Mouse (Mus musculus): ENCODE results near the gene Fhl2. TPM values are rescaled to one million over a fixed set of nuclear protein-coding genes. Genes with fewer than 3 reads are reported as not detected.

Fhl2 gene
- polyA plus RNA-seq (2012; rRNA removed) = 44.8 and 62.1 TPM in 2 replicates

- 76% methylated on average over 5 of the region's 5 CpGs for WGBS
- no peak for DNase-seq (ENCODE audit: low read depth, low spot score)
Measured at GRCm38 (mm10) chr1:43196661-43197241, at the start of gene Fhl2. Gene Fhl2, minus strand, starts transcription at chr1:43196984.

DNA sequence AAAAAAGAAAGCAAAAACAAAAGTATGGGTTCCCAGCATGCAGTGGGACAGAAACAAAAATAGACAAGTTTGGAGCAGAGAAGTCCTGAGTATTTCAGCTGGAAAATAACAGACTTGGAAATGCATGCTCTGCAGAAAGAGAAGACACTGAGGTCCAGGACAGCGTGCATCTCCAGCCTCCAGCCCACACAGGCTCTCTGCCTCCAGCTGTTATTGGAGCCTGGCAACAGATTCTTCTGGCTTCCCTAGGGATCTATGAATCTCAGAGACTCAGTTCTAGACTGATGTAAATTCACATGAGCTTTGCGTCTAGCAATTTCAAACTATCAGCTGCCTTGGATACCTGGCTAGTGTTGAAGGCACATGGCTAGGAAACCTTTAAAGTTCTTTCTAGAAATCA lies 48.2 kb upstream of the Fhl2 start:
- no peak for DNase-seq (ENCODE audit: low read depth, low spot score)
- WGBS = 74% methylated on average over 2 of the region's 2 CpGs

- 70% methylated on average over 2 of the region's 2 CpGs for WGBS
- DNase-seq (ENCODE audit: low read depth, low spot score) = no peak
Measured at GRCm38 (mm10) chr1:43241208-43241607, 44.4 kb upstream of the Fhl2 start.

- WGBS = 36% methylated on average over 2 of the region's 2 CpGs
- DNase-seq (ENCODE audit: low read depth, low spot score) = peak; percentile 38
Measured at GRCm38 (mm10) chr1:43239796-43240313, 43.1 kb upstream of the Fhl2 start.

DNA sequence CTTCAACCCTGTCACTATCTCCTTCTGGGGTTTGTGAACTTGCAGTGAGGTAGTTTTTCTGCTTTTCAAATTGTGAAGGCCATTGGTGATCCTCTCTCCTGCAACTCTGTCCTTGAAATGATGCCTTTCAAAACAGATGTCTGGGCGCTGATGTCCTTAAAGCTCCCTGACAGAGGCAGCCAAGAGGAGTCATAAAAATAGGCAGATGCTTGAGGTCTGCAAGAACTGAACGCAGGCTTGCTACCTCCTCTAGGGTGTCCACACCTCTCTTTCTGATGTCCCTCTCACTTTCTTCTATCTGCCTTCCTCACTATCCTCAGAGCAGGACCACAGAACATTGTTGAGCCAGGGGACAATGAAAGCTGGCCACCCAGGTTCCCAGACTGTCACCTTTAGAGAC lies 41.7 kb upstream of the Fhl2 start:
- 63% methylated on average over 2 of the region's 2 CpGs for WGBS
- DNase-seq (ENCODE audit: low read depth, low spot score) = no peak

DNA sequence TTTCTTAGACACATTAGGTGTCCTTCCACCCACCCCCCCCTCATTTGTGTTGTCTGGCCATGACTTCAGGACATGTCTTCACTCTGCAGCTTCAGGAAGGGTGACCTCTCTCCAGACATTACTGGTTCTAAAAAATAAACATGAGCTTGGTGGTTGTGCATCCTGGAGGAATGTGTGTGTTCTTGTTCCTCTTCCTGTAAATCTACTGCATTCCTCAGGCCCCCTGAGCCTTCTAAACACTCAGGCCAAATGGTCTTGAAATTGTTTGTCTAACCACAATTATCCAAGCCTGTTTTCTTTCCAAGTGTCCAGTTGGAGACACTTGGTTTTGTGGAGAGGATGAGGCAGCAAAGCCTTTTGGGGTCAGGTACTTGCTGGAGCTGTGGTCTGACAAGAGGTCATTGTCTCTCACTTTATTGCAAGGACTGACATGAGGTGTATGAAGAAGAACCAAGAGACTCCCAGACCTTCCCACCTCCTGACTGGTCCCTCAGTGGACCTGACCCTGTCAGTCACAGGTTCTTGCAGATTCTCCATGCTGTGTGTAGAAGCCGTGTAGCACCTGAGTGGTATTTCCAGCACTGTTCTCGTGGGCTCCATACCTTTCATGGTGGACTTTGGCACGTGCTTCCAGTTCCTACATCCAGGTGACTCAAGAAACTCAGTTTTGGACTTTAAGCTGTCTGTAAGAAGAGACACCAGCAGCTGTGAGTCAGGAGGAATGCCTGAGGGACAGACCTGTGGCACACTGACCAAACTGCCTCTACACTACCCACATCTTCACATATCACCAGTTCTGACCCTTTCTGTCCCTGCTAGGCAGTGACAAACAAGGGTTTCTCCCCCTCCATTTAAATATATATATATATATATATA lies 40.8 kb upstream of the Fhl2 start:
- 62% methylated on average over 3 of the region's 3 CpGs for WGBS
- no peak for DNase-seq (ENCODE audit: low read depth, low spot score)

GRCm38 (mm10) chr1:43225531-43226151 lies 28.9 kb upstream of the Fhl2 start:
- no peak for DNase-seq (ENCODE audit: low read depth, low spot score)
- WGBS = 68% methylated on average over 8 of the region's 8 CpGs

DNA sequence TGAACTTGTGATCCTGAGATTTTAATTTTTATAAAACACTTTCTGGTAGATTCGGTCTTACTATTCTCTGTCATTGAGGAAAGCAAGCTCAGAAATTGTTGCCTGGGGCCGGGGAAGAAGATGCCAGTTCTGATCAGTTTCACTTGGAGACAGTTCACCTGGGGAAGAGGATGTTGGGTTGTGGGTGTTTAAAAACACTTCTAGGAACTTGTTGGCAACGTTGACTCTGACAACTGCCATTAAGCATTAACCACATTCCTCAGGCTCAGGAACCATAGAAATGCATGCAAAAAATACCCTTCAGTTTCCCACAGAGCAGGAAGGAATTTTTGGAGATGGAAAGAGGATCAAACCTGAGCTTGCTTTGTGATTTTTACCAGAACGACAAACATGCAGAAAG lies 28.2 kb upstream of the Fhl2 start:
- 68% methylated on average over 4 of the region's 4 CpGs for WGBS

DNA sequence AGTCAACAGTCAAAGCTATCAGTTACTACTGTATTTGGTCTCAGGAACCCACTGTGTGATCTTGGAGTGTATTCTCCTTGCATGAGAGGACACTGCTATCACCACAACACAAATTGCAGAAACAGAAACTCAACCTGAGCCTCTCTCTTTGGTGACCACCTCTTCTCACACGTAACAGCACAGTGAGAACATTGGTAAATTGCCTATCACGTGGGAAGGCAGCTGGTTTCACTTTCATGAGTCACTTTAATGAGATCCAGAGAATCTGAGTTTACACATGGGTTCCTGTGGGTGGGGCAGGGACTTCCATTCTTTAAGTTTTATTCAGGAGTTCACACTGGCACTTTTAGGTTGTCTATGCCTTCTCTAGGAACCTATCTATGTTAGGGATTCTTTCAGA lies 27.4 kb upstream of the Fhl2 start:
- peak; percentile 70 for DNase-seq (ENCODE audit: low read depth, low spot score)
- WGBS = 11% methylated on average over 2 of the region's 2 CpGs

More for the DNA sequence above, 28.2 kb upstream of the Fhl2 start:
- DNase-seq (ENCODE audit: low read depth, low spot score) = no peak

DNA sequence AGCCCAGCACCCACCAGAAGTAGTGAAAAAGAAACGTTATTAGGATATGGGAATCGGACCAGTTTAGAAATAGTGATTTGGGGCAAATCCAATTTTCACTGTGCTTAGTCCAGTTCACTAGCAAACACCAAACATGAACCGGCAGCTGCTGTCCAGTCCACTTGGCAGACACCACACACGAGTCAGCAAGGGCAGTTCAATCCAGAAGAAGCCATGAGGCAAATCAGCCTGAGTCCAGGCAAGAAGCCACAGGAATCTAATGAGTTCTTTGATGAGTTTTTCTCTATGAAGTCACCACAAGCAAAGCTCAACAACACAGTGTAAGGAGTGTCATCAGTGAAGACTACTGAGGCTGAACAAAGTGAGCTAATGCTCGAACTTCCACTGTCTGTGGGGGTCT lies 26.3 kb upstream of the Fhl2 start:
- 84% methylated on average over 5 of the region's 5 CpGs for WGBS
- no peak for DNase-seq (ENCODE audit: low read depth, low spot score)

GRCm38 (mm10) chr1:43218016-43218680 lies 21.4 kb upstream of the Fhl2 start:
- no peak for DNase-seq (ENCODE audit: low read depth, low spot score)
- 79% methylated on average over 3 of the region's 3 CpGs for WGBS

- 58% methylated on average over 3 of the region's 3 CpGs for whole genome bisulfite sequencing
- DNase-seq (ENCODE audit: low read depth, low spot score) = no peak
Measured at GRCm38 (mm10) chr1:43215601-43216000, 18.8 kb upstream of the Fhl2 start.

- WGBS = 7% methylated on average over 1 of the region's 1 CpGs
- no peak for DNase-seq (ENCODE audit: low read depth, low spot score)
Measured at GRCm38 (mm10) chr1:43211274-43211673, 14.5 kb upstream of the Fhl2 start.

DNA sequence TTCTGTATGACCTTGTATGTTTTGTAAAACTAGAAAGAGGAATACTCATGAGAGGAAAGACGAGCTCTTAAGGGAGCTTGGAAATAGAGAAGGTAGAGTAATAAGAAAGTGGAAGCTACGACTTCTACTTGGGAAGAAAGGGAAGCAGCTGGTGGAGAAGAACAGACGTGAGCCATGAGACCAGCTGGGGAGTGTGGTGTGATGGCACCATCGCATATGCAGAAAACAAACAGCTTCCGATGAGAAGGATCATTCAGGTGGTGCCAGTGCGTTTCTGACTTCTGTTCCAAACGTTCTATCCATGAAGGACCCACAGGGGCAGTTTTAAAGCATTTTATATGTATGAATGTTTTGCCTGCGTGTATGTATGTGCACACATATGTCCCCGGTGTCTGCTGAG lies 13.5 kb upstream of the Fhl2 start:
- DNase-seq (ENCODE audit: low read depth, low spot score) = no peak
- WGBS = 88% methylated on average over 9 of the region's 9 CpGs

DNA sequence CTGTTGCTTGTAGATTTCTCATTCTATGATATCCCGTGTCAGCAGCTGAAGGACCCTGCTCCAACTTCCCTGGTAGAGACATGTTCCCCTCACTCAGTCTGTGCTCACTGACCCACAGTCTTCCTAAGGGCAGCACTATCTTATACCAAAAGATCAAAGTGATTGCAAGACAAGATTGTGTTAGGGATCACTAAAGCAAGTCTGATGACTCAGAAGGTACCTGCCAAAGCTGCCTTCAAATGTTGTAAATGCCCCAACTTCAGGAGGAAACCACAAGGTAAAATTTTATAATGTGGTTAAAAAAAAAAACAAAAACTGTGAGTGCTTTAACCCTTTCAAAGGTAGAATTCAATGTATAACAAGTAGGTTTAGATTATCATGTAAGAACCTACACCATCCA lies 10.4 kb upstream of the Fhl2 start:
- 98% methylated on average over 1 of the region's 1 CpGs for WGBS
- no peak for DNase-seq (ENCODE audit: low read depth, low spot score)

GRCm38 (mm10) chr1:43203282-43203681 lies 6.5 kb upstream of the Fhl2 start:
- peak; percentile 35 for DNase-seq (ENCODE audit: low read depth, low spot score)
- 14% methylated on average over 5 of the region's 5 CpGs for WGBS

DNA sequence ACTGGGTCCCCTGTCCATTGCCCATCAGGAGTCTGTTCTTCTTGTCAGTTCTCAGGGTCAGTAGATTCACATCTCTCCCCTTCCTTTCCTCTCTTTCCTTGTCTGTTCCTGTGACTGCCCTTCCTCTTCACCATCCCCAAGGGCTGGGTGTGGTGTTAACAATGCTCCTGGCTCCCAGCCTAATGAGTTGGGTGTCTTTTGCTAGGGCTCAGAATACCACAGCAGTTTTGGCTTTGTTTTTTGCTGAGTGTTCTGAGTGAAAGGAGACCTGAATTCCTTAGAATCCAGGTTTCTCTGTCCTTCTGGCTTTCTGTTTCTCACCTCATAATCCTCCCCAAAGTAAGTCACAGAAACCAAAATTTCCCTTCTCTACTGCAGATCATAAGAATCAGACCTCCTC lies 5.4 kb upstream of the Fhl2 start:
- DNase-seq (ENCODE audit: low read depth, low spot score) = peak; percentile 25

DNA sequence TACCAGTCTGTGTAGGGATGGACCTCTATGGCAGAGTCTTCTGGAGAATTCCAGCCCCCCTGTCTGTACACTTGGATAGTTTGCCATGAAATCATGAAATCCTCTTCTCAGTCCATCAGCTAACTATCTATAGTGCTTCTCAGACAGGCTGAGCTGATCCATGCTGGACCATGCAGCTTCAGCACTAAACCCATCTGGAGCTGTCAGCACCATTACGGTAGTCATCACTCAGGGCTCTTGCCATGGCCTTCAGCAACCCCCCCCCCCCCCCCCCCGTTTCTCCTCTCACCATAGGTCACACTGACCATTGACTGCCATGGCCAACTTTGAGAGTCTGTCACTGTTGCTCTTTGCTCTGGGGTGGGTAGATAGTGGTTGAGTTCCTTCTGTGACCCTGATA lies 5.0 kb upstream of the Fhl2 start:
- 68% methylated on average over 2 of the region's 2 CpGs for WGBS

DNA sequence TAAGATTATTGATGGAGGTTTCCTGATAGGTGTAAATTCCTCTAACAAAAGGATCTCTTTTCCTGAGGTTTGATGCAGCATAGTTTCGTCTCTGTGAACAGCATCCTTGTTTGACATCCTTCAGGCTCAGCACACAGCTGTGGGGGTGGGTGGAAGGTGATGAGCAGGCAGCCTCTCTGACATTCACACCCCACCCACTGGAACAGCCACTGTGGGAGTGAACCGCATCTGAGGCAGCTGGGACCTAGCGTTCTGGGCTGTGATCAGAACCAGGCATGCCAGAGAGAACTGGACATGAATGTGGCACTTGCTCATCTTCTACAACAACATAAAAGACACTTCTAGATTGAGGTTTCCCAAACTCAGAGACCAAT lies 3.1 kb upstream of the Fhl2 start:
- WGBS = 90% methylated on average over 3 of the region's 3 CpGs
- DNase-seq (ENCODE audit: low read depth, low spot score) = no peak

More for the DNA sequence above, 5.0 kb upstream of the Fhl2 start:
- DNase-seq (ENCODE audit: low read depth, low spot score) = no peak

DNA sequence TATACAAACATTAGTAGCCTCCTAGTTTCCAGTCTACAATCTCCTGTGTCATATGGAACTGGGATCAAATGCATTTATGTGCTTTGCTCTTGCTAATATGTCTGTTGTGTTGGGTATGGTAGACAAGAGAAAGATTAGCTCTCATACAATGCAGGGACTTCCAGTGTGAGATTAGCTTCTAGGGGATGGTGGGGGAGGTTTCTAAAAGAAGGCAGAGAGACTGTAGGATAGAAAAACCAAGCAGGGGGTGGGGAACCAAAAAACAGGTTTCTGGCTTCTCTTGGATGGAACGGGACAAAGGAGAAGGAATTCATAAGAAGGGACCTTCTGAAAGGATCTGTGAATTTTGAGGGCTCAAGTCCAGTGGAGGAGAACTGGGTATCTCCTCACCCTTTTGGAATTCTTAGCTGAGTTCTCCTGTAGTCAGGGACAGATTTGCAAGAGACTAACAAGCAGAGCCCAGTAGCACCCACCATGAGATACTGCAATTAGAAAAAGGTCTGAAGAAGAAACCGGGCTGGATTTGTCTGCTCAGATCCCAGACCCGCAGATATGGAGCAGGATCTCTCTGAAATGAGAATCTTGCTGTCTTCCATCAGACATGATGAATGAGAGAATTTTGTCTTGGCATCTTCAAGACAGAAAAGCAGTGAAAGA lies 2.6 kb upstream of the Fhl2 start:
- no peak for DNase-seq (ENCODE audit: low read depth, low spot score)
- WGBS = 96% methylated on average over 3 of the region's 3 CpGs

Measured in large intestine, adult 2 months (tissue).